Mouse (Mus musculus): ENCODE data around the gene Nnmt. TPM values are rescaled to one million over a fixed set of nuclear protein-coding genes. Genes with fewer than 3 reads are reported as not detected.

Gene Nnmt
- total RNA-seq, 2 experiments from 2014 or later = not detected

DNA sequence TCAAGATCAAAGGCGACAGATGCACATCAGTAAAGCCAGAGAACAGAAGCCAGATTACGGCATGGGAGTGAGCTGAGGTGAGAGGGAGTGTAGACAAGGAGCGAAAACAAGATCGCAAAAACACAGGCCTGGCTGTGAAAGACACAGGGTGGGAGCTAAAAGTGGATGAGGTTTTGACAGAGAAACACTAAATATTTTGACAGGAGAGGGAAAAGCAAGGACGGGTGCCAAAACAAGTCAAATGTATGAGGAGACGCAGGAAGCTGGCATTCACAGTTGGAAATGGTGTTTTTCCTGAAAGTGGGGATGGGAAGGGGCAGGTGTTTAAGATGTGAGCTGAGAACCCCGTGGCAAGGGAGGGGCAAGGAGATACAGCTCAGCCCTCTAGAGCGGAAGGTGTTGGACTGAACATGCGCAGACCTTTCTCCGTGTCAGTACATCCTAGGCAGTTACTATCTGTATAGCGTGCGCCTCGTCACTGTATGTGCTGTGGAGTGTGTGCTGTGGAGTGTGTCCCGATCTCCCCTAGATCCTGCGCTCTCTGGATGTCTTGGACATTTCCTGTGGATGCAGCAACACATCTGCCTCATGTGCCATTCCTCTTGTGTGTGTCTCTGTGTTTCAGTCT lies 33.3 kb upstream of the Nnmt start:
- no peak for ATAC-seq (replicated peaks; ENCODE audit: low FRiP score, low TSS enrichment, poor library complexity, severe bottlenecking)

DNA sequence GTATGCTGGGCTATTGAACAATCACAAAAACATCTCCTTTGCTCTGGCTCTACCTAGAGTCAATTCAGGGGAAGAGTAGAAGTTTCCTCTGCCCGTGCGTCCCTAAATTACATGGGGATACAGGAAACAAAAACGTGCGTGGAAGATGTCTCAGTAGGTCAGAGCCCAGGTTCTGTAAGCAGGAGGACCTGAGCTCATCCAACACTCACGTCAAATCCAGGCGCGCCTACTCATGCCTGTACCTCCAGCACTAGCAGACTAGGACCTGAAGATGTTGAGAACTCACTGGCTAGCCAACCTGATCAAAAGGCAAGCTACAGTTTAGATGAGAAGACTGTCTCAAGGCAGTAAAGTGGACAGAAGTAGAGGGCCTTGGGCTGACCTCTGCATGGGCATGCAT lies 32.2 kb upstream of the Nnmt start:
- no peak for ATAC-seq (replicated peaks; ENCODE audit: low FRiP score, low TSS enrichment, poor library complexity, severe bottlenecking)

- no peak for ATAC-seq (replicated peaks; ENCODE audit: low FRiP score, low TSS enrichment, poor library complexity, severe bottlenecking)
Observed at GRCm38 (mm10) chr9:48635576-48636350, 30.8 kb upstream of the Nnmt start.

- no peak for ATAC-seq (replicated peaks; ENCODE audit: low FRiP score, low TSS enrichment, poor library complexity, severe bottlenecking)
Observed at GRCm38 (mm10) chr9:48633147-48633546, 28.2 kb upstream of the Nnmt start.

DNA sequence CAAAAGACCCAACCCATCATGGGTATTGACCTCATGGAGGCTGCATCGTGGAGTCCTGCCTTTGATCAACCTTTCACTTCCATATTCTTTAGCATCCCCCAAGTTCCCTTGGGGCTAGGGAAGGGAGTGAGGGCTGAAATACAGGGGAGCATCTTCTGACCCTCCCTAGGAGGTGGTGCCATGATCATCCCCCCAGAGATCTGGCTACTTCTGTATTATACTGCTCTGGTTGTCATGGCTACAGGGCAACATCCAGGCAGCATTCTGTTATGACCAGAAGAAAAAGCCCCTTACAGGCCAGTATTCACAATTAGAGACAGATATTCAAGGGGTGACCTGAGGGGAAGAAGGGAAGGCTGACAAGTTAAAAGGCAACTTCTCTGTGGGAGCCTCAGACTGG lies 14.3 kb upstream of the Nnmt start:
- ATAC-seq (replicated peaks; ENCODE audit: low FRiP score, low TSS enrichment, poor library complexity, severe bottlenecking) = no peak

GRCm38 (mm10) chr9:48618589-48618988 lies 13.6 kb upstream of the Nnmt start:
- peak; percentile 59 for ATAC-seq (replicated peaks; ENCODE audit: low FRiP score, low TSS enrichment, poor library complexity, severe bottlenecking)

DNA sequence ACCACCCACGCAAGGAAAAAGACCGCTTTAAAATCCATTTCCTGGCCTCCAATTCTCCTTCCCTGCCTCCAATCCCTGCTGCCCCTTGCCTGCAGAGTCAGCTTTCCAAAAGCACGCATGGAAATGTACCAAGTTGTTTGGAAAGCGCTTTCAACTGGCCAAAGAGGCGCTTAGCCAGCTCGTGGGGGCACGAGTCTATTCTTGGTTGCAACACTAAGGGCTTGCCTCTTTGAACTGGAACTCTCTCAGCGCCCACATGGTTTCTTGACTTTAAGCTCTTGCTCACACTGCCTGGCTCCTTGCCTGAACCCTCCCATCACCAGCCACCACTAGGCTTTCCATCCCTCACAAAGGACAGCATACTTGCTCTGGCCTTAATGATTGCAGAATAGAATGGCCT lies 13.2 kb upstream of the Nnmt start:
- ATAC-seq (replicated peaks; ENCODE audit: low FRiP score, low TSS enrichment, poor library complexity, severe bottlenecking) = no peak

- no peak for ATAC-seq (replicated peaks; ENCODE audit: low FRiP score, low TSS enrichment, poor library complexity, severe bottlenecking)
Observed at GRCm38 (mm10) chr9:48617511-48618010, 12.6 kb upstream of the Nnmt start.

- ATAC-seq (replicated peaks; ENCODE audit: low FRiP score, low TSS enrichment, poor library complexity, severe bottlenecking) = no peak
Observed at GRCm38 (mm10) chr9:48613221-48613620, 8.3 kb upstream of the Nnmt start.

GRCm38 (mm10) chr9:48612542-48612941 lies 7.6 kb upstream of the Nnmt start:
- no peak for ATAC-seq (replicated peaks; ENCODE audit: low FRiP score, low TSS enrichment, poor library complexity, severe bottlenecking)

- ATAC-seq (replicated peaks; ENCODE audit: low FRiP score, low TSS enrichment, poor library complexity, severe bottlenecking) = no peak
Observed at GRCm38 (mm10) chr9:48611032-48611431, 6.1 kb upstream of the Nnmt start.

DNA sequence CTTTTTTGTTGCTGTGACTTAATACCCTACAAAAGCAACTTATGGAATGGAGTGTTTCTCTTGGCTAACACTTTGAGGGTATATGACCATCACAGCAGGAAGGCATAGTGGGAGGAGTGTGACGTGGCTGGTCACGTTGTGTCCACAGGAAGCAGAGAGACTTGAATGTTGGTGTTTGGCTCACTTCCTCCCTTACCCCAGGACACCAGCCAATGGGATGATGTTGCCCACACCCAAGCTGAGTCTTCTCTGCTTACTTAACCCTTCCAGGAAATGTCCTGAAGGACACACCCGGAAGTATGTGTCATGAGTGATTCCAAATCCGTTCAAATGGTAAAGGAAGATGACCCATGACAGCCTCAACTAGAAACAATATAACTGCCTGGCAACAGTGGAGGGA lies 4.8 kb upstream of the Nnmt start:
- ATAC-seq (replicated peaks; ENCODE audit: low FRiP score, low TSS enrichment, poor library complexity, severe bottlenecking) = no peak

GRCm38 (mm10) chr9:48607417-48607816 lies 2.5 kb upstream of the Nnmt start:
- ATAC-seq (replicated peaks; ENCODE audit: low FRiP score, low TSS enrichment, poor library complexity, severe bottlenecking) = no peak

- no peak for ATAC-seq (replicated peaks; ENCODE audit: low FRiP score, low TSS enrichment, poor library complexity, severe bottlenecking)
Observed at GRCm38 (mm10) chr9:48606171-48606570, 1.2 kb upstream of the Nnmt start.

DNA sequence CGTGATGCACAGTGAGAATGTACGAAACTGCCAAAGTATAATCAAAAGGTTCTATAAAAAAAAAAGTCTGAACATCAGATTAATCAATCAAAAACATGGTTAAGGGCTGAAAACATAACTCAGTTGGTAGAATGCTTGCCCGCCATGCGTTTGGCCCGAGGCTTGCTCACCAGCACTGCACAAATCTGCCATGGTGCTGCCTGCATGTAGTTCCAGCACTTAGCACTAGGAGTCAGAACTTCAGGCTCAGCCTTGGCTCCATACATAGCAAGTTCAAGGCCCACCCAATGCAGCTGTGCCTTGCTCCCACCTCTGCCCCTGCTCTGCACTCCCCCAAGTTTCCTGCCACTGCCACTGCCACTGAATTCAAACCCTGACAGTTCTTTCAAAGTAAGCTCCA lies 744 bp upstream of the Nnmt start:
- no peak for ATAC-seq (replicated peaks; ENCODE audit: low FRiP score, low TSS enrichment, poor library complexity, severe bottlenecking)

GRCm38 (mm10) chr9:48604226-48604625 lies 727 bp downstream of the Nnmt start:
- no peak for ATAC-seq (replicated peaks; ENCODE audit: low FRiP score, low TSS enrichment, poor library complexity, severe bottlenecking)

DNA sequence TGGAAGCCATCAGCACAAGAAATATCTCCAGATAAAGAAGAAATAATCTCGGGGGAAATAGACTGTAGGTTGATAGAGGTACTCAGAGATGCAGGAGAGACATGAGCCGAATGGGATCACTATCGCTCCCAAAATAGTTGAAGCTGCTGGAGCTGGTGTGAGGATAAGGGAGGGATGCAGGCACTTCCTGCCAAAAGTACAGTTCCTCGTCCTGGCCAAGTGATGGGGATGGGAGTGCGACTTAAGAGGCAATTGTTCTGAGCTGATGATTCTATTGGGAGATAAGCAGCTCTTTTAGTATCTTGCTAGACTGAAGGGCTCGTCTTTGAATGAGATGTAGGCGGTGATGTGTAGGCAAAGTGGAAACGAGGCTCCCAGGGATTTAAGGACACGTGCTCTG lies 4.1 kb downstream of the Nnmt start:
- no peak for ATAC-seq (replicated peaks; ENCODE audit: low FRiP score, low TSS enrichment, poor library complexity, severe bottlenecking)

DNA sequence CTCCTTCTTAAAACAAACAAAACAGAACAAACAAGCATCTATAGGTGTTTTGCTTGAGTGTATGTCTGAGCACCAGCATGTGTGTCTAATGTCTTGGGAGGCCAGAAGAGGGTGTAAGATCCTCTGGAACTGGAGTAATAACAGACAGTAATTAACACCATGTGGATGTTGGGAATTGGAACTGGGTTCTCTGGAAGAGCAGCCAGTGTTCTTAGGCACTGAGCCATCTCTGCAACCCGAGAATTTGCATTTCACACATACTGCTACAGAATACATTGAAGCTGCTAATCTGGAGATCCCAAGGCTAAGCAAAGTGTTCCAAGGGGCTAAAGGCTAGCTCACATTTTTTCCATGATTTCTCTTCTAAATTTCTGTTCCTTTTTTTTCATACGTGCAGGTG lies 4.9 kb downstream of the Nnmt start:
- ATAC-seq (replicated peaks; ENCODE audit: low FRiP score, low TSS enrichment, poor library complexity, severe bottlenecking) = no peak

DNA sequence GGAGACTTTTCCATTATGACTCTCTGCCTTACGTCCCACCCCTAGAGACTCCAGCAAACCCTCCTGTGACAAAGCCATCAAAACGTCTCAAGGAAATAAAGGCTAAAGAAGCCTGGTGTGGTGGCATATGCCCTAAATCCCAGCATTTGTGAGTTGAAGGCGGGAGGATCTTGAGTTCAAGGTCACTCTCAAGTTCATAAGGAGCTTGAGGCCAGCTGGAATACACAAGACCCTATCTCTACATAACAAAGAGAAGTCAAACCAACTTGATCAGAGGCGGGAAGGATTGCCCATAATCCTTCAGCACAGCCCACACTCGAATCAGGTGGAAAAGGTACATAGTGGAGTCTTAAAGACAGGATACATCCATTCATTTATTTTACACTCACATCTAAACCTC lies 7.5 kb downstream of the Nnmt start:
- ATAC-seq (replicated peaks; ENCODE audit: low FRiP score, low TSS enrichment, poor library complexity, severe bottlenecking) = no peak

- no peak for ATAC-seq (replicated peaks; ENCODE audit: low FRiP score, low TSS enrichment, poor library complexity, severe bottlenecking)
Observed at GRCm38 (mm10) chr9:48596924-48597323, 8.0 kb downstream of the Nnmt start.

DNA sequence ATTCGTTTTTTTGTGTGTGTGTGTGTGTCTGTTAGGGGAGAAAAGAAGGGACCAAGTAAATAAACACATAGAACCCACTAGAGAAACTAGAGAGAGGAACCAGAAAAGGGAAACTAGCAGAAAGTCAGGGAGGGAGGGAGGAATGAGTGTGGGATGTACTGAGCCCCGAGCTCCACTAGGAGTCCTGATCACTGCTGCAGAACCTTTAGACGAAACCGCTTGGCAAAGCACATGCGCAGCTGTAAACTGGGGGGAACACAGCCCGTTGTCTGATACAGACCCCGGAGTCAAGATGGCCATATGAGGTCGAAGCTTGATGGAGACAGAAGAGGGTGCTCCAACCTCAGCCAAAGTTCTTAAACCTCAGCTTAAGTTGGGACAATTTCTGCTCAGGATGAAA lies 11.0 kb downstream of the Nnmt start:
- no peak for ATAC-seq (replicated peaks; ENCODE audit: low FRiP score, low TSS enrichment, poor library complexity, severe bottlenecking)

Data from megakaryocyte-erythroid progenitor cell, adult 5-6 weeks (primary cell).